ENCODE assay signal across 8 mouse cellular contexts in genomic region chrX:100776985-100777654, GRCm38 (mm10). TPM values are rescaled to one million over a fixed set of nuclear protein-coding genes. Genes with fewer than 3 reads are reported as not detected.
DNase-seq lines count a peak whose midpoint lies in the region; ATAC-seq and TF ChIP-seq lines count a peak whose summit lies in the region.

No protein-coding gene starts in this region.

- peak; percentile 47 for DNase-seq in MN1 (ENCODE audit: low spot score)
- peak; percentile 43 for DNase-seq in c-Kit-positive CD71-positive TER-119-negative erythroid progenitor cells, embryonic 14.5 days (ENCODE audit: low read depth)
- peak; percentile 91 for DNase-seq in forebrain, embryonic 11.5 days (ENCODE audit: low spot score)
- peak; percentile 36 to 64 for DNase-seq in heart, postnatal 36 days
- DNase-seq in limb, embryonic 11.5 days (ENCODE audit: low spot score): peak; percentile 85
- peak in 1 of 2 experiments; percentile 55 for DNase-seq in spleen, adult 2 months (ENCODE audit: low read depth in 1 of 2, low spot score in 2 of 2)
- no peak for DNase-seq in layer of hippocampus, adult 18-20 months (ENCODE audit: low spot score in 2 of 2)

- H3K9ac ChIP-seq in forebrain, embryonic 11.5 days (ENCODE audit: low read length): peak overlapping the region; percentile 85
- peak overlapping the region; percentile 81 for H3K9ac ChIP-seq in limb, embryonic 11.5 days (ENCODE audit: low read length)
- peak overlapping the region; percentile 72 for H3K9ac ChIP-seq in midbrain, embryonic 12.5 days (replicated peaks)

- H3K27me3 ChIP-seq in forebrain, embryonic 11.5 days (ENCODE audit: control insufficient read depth, insufficient read depth, low read length): no peaks in the 10 kb centered on the region
- H3K27me3 ChIP-seq in limb, embryonic 11.5 days (ENCODE audit: control insufficient read depth, insufficient read depth, low read length): peaks cover 3% of the 10 kb centered on the region; the same call in 1 of the 2 replicates
- no peaks in the 10 kb centered on the region for H3K27me3 ChIP-seq in midbrain, embryonic 12.5 days
- H3K27me3 ChIP-seq in spleen, adult 2 months (ENCODE audit: control insufficient read depth, insufficient read depth, low read length): no peaks in the 10 kb centered on the region

- intact Hi-C loops in heart, postnatal 36 days (cut with DNase I): loop anchor here (10.0 kb wide), 1 partner anchor 168 kb away; no protein-coding TSS in a partner anchor

- 17% methylated on average over 29 of the region's 49 CpGs for WGBS in forebrain, embryonic 11.5 days
- WGBS in limb, embryonic 11.5 days: 17% methylated on average over 31 of the region's 49 CpGs
- 19% methylated on average over 45 of the region's 49 CpGs for WGBS in midbrain, embryonic 12.5 days
- WGBS in spleen, adult 2 months: 24% methylated on average over 35 of the region's 49 CpGs

- peak; percentile 96 for ATAC-seq in forebrain, embryonic 11.5 days (replicated peaks; ENCODE audit: low FRiP score)
- ATAC-seq in limb, embryonic 11.5 days (ENCODE audit: insufficient number of reproducible peaks, low FRiP score, low TSS enrichment, low read depth): peak; percentile 94
- ATAC-seq in midbrain, embryonic 12.5 days (ENCODE audit: low FRiP score, low read depth): peak; percentile 95

- no peaks in the 10 kb centered on the region for H3K9me3 ChIP-seq in forebrain, embryonic 11.5 days (ENCODE audit: control insufficient read depth, low read length)
- no peaks in the 10 kb centered on the region for H3K9me3 ChIP-seq in limb, embryonic 11.5 days (ENCODE audit: control insufficient read depth, low read length)
- H3K9me3 ChIP-seq in midbrain, embryonic 12.5 days: no peaks in the 10 kb centered on the region

- 0 out of 2 replicates have a peak, but pooled peaks cover 2% of the 10 kb centered on the region for H3K4me1 ChIP-seq in forebrain, embryonic 11.5 days (replicated peaks; ENCODE audit: control insufficient read depth, insufficient read depth, low read length)
- no peaks in the 10 kb centered on the region for H3K4me1 ChIP-seq in limb, embryonic 11.5 days (ENCODE audit: control insufficient read depth, insufficient read depth, low read length)
- peaks cover 22% of the 10 kb centered on the region for H3K4me1 ChIP-seq in midbrain, embryonic 12.5 days
- peaks cover 2% of the 10 kb centered on the region; the same call in 1 of the 2 replicates for H3K4me1 ChIP-seq in spleen, adult 2 months (ENCODE audit: control insufficient read depth, insufficient read depth, insufficient read length)

- no peak for TF ChIP-seq POLR2A in spleen, adult 2 months (IDR thresholded peaks at IDR 0.05; ENCODE audit: low read depth, low read length)

- H3K36me3 ChIP-seq in forebrain, embryonic 11.5 days (ENCODE audit: control insufficient read depth, insufficient read depth, low read length): no peaks in the 10 kb centered on the region
- no peaks in the 10 kb centered on the region for H3K36me3 ChIP-seq in limb, embryonic 11.5 days (ENCODE audit: control insufficient read depth, insufficient read depth, low read length)
- H3K36me3 ChIP-seq in midbrain, embryonic 12.5 days: no peaks in the 10 kb centered on the region
- H3K36me3 ChIP-seq in spleen, adult 2 months (ENCODE audit: control insufficient read depth, insufficient read depth, low read length): no peaks in the 10 kb centered on the region

- no peak for TF ChIP-seq CTCF in spleen, adult 2 months (IDR thresholded peaks at IDR 0.05; ENCODE audit: extremely low read depth, insufficient read depth, insufficient read length, insufficient replicate concordance)

- peak overlapping the region; percentile 58 for H3K4me2 ChIP-seq in forebrain, embryonic 11.5 days (ENCODE audit: low read depth, low read length, severe bottlenecking)
- peak overlapping the region; percentile 55 for H3K4me2 ChIP-seq in limb, embryonic 11.5 days (ENCODE audit: low read depth, severe bottlenecking)
- H3K4me2 ChIP-seq in midbrain, embryonic 12.5 days (replicated peaks): peak overlapping the region; percentile 60

- peak overlapping the region; percentile 86 for H3K27ac ChIP-seq in forebrain, embryonic 11.5 days (ENCODE audit: low read depth, low read length)
- H3K27ac ChIP-seq in limb, embryonic 11.5 days (replicated peaks; ENCODE audit: low read depth, low read length): peak overlapping the region; percentile 82
- H3K27ac ChIP-seq in midbrain, embryonic 12.5 days (replicated peaks): peak overlapping the region; percentile 88
- peak overlapping the region; percentile 2; the same call in 1 of the 2 replicates for H3K27ac ChIP-seq in spleen, adult 2 months (ENCODE audit: insufficient read depth, low read length)

- H3K4me3 ChIP-seq in forebrain, embryonic 11.5 days (ENCODE audit: low read depth, low read length): peak overlapping the region; percentile 54
- H3K4me3 ChIP-seq in limb, embryonic 11.5 days (ENCODE audit: low read depth, low read length): peak overlapping the region; percentile 57
- H3K4me3 ChIP-seq in midbrain, embryonic 12.5 days: peak overlapping the region; percentile 57
- H3K4me3 ChIP-seq in spleen, adult 2 months (ENCODE audit: extremely low read depth, insufficient read depth, insufficient read length): peak overlapping the region; percentile 59

RNA-seq across cellular contexts. Expression of gene Dlg3, which starts 9.6 kb away (rescaled TPM):
- 7.6 and 9.5 TPM in 2 replicates for polyA plus RNA-seq in forebrain, embryonic 11.5 days (2014; fragmentation: Nextera tagmentation; extraction: Ambion mirVana)
- 1 to 10 TPM; 3.0 to 3.4 TPM for total RNA-seq in heart, postnatal 36 days (2021)
- polyA plus RNA-seq in limb, embryonic 11.5 days (2014; fragmentation: Nextera tagmentation; extraction: Ambion mirVana): 6.0 and 11.4 TPM in 2 replicates
- 20.0 and 20.8 TPM in 2 replicates for polyA plus RNA-seq in midbrain, embryonic 12.5 days (2016; fragmentation: Nextera tagmentation; extraction: Ambion mirVana)
- 3.0 and 3.1 TPM in 2 replicates for polyA plus RNA-seq in spleen, adult 2 months (2012; rRNA removed)
- total RNA-seq in layer of hippocampus, adult 18-20 months (2021): 100 to 1,000 TPM; 149 to 153 TPM

RNA-seq across cellular contexts. Expression of gene Gdpd2, which starts 47.4 kb away (rescaled TPM):
- polyA plus RNA-seq in forebrain, embryonic 11.5 days (2014; fragmentation: Nextera tagmentation; extraction: Ambion mirVana): 6.4 and 6.5 TPM in 2 replicates
- total RNA-seq in heart, postnatal 36 days (2021): not detected
- polyA plus RNA-seq in limb, embryonic 11.5 days (2014; fragmentation: Nextera tagmentation; extraction: Ambion mirVana): 1.3 and 1.6 TPM in 2 replicates
- 12.8 and 14.5 TPM in 2 replicates for polyA plus RNA-seq in midbrain, embryonic 12.5 days (2016; fragmentation: Nextera tagmentation; extraction: Ambion mirVana)
- polyA plus RNA-seq in spleen, adult 2 months (2012; rRNA removed): 139 and 153 TPM in 2 replicates
- total RNA-seq in layer of hippocampus, adult 18-20 months (2021): 10 to 100 TPM in 1 of 2 experiments, 1 to 10 TPM in 1; 8.2 to 14.9 TPM

Comparison
In these comparisons a context has a peak if more than half of its experiments do, and no peak if none do; other contexts are left out.
1. DNase-seq: peak in MN1 (single experiment), c-Kit-positive CD71-positive TER-119-negative erythroid progenitor cells, embryonic 14.5 days (single experiment), forebrain, embryonic 11.5 days (single experiment), heart, postnatal 36 days (2 of 2) and limb, embryonic 11.5 days (single experiment); none in layer of hippocampus, adult 18-20 months (0 of 2).
2. H3K27ac ChIP-seq: peak in every context shown above with its lines; median percentile 88 in midbrain, embryonic 12.5 days; 86 in forebrain, embryonic 11.5 days; 82 in limb, embryonic 11.5 days; 2 in spleen, adult 2 months.
3. Peak in every context shown above with its lines, with median percentiles within 50 percentile points of each other: ATAC-seq, H3K4me2 ChIP-seq, H3K4me3 ChIP-seq and H3K9ac ChIP-seq.